Mouse (Mus musculus): ENCODE measurements around the gene Kremen1. TPM values are rescaled to one million over a fixed set of nuclear protein-coding genes. Genes with fewer than 3 reads are reported as not detected.

Gene Kremen1
- polyA plus RNA-seq, 1 experiment from 2014 or later, result 3.8 TPM

GRCm38 (mm10) chr11:5243812-5244748 lies 17.3 kb downstream of the Kremen1 start:
- ATAC-seq (ENCODE audit: low FRiP score, low TSS enrichment), result no peak
- peak overlapping the region; percentile 7; the same call in 1 of the 2 replicates for H3K4me2 ChIP-seq (ENCODE audit: low read length)
- peak; percentile 30 for DNase-seq
- no peak overlapping the region for H3K9ac ChIP-seq (replicated peaks; ENCODE audit: low read length)
- H3K9me3 ChIP-seq (ENCODE audit: control insufficient read depth, low read length), result no peaks in the 10 kb centered on the region
- no peak overlapping the region; the same call in 1 of the 2 replicates for H3K27ac ChIP-seq (replicated peaks; ENCODE audit: low read depth, low read length)
- H3K4me1 ChIP-seq (ENCODE audit: control insufficient read depth, insufficient read depth, low read length), result peaks cover 12% of the 10 kb centered on the region; the same call in 1 of the 2 replicates
- no peaks in the 10 kb centered on the region for H3K36me3 ChIP-seq (ENCODE audit: control insufficient read depth, insufficient read depth, low read length)
- no peak overlapping the region for H3K4me3 ChIP-seq (replicated peaks; ENCODE audit: low read depth, low read length)
- H3K27me3 ChIP-seq (ENCODE audit: control insufficient read depth, insufficient read depth, low read length), result no peaks in the 10 kb centered on the region
- 66% methylated on average over 24 of the region's 24 CpGs for WGBS

- Histone ChIP-seq H3K4me3 (replicated peaks; ENCODE audit: low read depth, low read length) (no peak overlapping the region), H3K9me3 (ENCODE audit: control insufficient read depth, low read length) (no peaks in the 10 kb centered on the region), H3K4me2 (ENCODE audit: low read length) (no peak overlapping the region), H3K4me1 (ENCODE audit: control insufficient read depth, insufficient read depth, low read length) (peaks cover 12% of the 10 kb centered on the region; the same call in 1 of the 2 replicates), H3K27me3 (ENCODE audit: control insufficient read depth, insufficient read depth, low read length) (no peaks in the 10 kb centered on the region), H3K36me3 (ENCODE audit: control insufficient read depth, insufficient read depth, low read length) (no peaks in the 10 kb centered on the region), H3K27ac (replicated peaks; ENCODE audit: low read depth, low read length) (no peak overlapping the region), H3K9ac (replicated peaks; ENCODE audit: low read length) (no peak overlapping the region)
- DNase-seq (no peak), ATAC-seq (ENCODE audit: low FRiP score, low TSS enrichment) (no peak)
- 93% methylated on average over 7 of the region's 7 CpGs for WGBS
Observed at GRCm38 (mm10) chr11:5243208-5243607, 18.1 kb downstream of the Kremen1 start.

- Histone ChIP-seq H3K9me3 (ENCODE audit: control insufficient read depth, low read length) (no peaks in the 10 kb centered on the region), H3K27me3 (ENCODE audit: control insufficient read depth, insufficient read depth, low read length) (no peaks in the 10 kb centered on the region), H3K36me3 (ENCODE audit: control insufficient read depth, insufficient read depth, low read length) (no peaks in the 10 kb centered on the region), H3K27ac (replicated peaks; ENCODE audit: low read depth, low read length) (no peak overlapping the region), H3K9ac (replicated peaks; ENCODE audit: low read length) (no peak overlapping the region), H3K4me3 (replicated peaks; ENCODE audit: low read depth, low read length) (no peak overlapping the region), H3K4me1 (ENCODE audit: control insufficient read depth, insufficient read depth, low read length) (peaks cover 12% of the 10 kb centered on the region; the same call in 1 of the 2 replicates), H3K4me2 (ENCODE audit: low read length) (no peak overlapping the region)
- DNase-seq (no peak), ATAC-seq (ENCODE audit: low FRiP score, low TSS enrichment) (no peak)
- WGBS, result 88% methylated on average over 8 of the region's 8 CpGs
Observed at GRCm38 (mm10) chr11:5242158-5242557, 19.2 kb downstream of the Kremen1 start.

- no peak overlapping the region for H3K4me2 ChIP-seq (ENCODE audit: low read length)
- H3K27ac ChIP-seq (replicated peaks; ENCODE audit: low read depth, low read length), result peak overlapping the region; percentile 50
- H3K4me3 ChIP-seq (replicated peaks; ENCODE audit: low read depth, low read length), result no peak overlapping the region
- no peaks in the 10 kb centered on the region for H3K36me3 ChIP-seq (ENCODE audit: control insufficient read depth, insufficient read depth, low read length)
- H3K9me3 ChIP-seq (ENCODE audit: control insufficient read depth, low read length), result no peaks in the 10 kb centered on the region
- H3K9ac ChIP-seq (replicated peaks; ENCODE audit: low read length), result no peak overlapping the region
- peak; percentile 57; the same call in 1 of the 2 replicates for ATAC-seq (ENCODE audit: low FRiP score, low TSS enrichment)
- no peaks in the 10 kb centered on the region for H3K27me3 ChIP-seq (ENCODE audit: control insufficient read depth, insufficient read depth, low read length)
- H3K4me1 ChIP-seq (ENCODE audit: control insufficient read depth, insufficient read depth, low read length), result peaks cover 12% of the 10 kb centered on the region; the same call in 1 of the 2 replicates
- peak; percentile 58 for DNase-seq
- WGBS, result 4% methylated on average over 10 of the region's 10 CpGs
Observed at GRCm38 (mm10) chr11:5239706-5240690, 21.4 kb downstream of the Kremen1 start.

- H3K4me1 ChIP-seq (ENCODE audit: control insufficient read depth, insufficient read depth, low read length), result no peaks in the 10 kb centered on the region
- H3K27ac ChIP-seq (replicated peaks; ENCODE audit: low read depth, low read length), result no peak overlapping the region
- no peaks in the 10 kb centered on the region for H3K36me3 ChIP-seq (ENCODE audit: control insufficient read depth, insufficient read depth, low read length)
- 37% methylated on average over 6 of the region's 6 CpGs for WGBS
- no peak overlapping the region for H3K4me3 ChIP-seq (replicated peaks; ENCODE audit: low read depth, low read length)
- ATAC-seq (ENCODE audit: low FRiP score, low TSS enrichment), result no peak
- no peaks in the 10 kb centered on the region for H3K9me3 ChIP-seq (ENCODE audit: control insufficient read depth, low read length)
- no peak for DNase-seq
- no peak overlapping the region for H3K9ac ChIP-seq (replicated peaks; ENCODE audit: low read length)
- no peaks in the 10 kb centered on the region for H3K27me3 ChIP-seq (ENCODE audit: control insufficient read depth, insufficient read depth, low read length)
- no peak overlapping the region for H3K4me2 ChIP-seq (ENCODE audit: low read length)
Observed at GRCm38 (mm10) chr11:5219910-5220447, 41.4 kb downstream of the Kremen1 start.

- Histone ChIP-seq H3K9me3 (ENCODE audit: control insufficient read depth, low read length) (no peaks in the 10 kb centered on the region), H3K4me3 (replicated peaks; ENCODE audit: low read depth, low read length) (no peak overlapping the region), H3K4me2 (ENCODE audit: low read length) (no peak overlapping the region), H3K9ac (replicated peaks; ENCODE audit: low read length) (no peak overlapping the region), H3K36me3 (ENCODE audit: control insufficient read depth, insufficient read depth, low read length) (no peaks in the 10 kb centered on the region), H3K4me1 (ENCODE audit: control insufficient read depth, insufficient read depth, low read length) (no peaks in the 10 kb centered on the region), H3K27ac (replicated peaks; ENCODE audit: low read depth, low read length) (no peak overlapping the region), H3K27me3 (ENCODE audit: control insufficient read depth, insufficient read depth, low read length) (no peaks in the 10 kb centered on the region)
- WGBS, result 95% methylated on average over 4 of the region's 4 CpGs
- ATAC-seq (ENCODE audit: low FRiP score, low TSS enrichment), result no peak
- no peak for DNase-seq
Observed at GRCm38 (mm10) chr11:5219371-5219770, 42.0 kb downstream of the Kremen1 start.

GRCm38 (mm10) chr11:5215401-5216187 lies 45.8 kb downstream of the Kremen1 start:
- no peaks in the 10 kb centered on the region for H3K9me3 ChIP-seq (ENCODE audit: control insufficient read depth, low read length)
- ATAC-seq (ENCODE audit: low FRiP score, low TSS enrichment) (no peak), DNase-seq (no peak)
- no peak overlapping the region for H3K4me2 ChIP-seq (ENCODE audit: low read length)
- no peak overlapping the region for H3K4me3 ChIP-seq (replicated peaks; ENCODE audit: low read depth, low read length)
- 92% methylated on average over 14 of the region's 14 CpGs for WGBS
- H3K36me3 ChIP-seq (ENCODE audit: control insufficient read depth, insufficient read depth, low read length), result no peaks in the 10 kb centered on the region
- H3K27ac ChIP-seq (replicated peaks; ENCODE audit: low read depth, low read length), result no peak overlapping the region
- no peaks in the 10 kb centered on the region for H3K4me1 ChIP-seq (ENCODE audit: control insufficient read depth, insufficient read depth, low read length)
- no peaks in the 10 kb centered on the region for H3K27me3 ChIP-seq (ENCODE audit: control insufficient read depth, insufficient read depth, low read length)
- H3K9ac ChIP-seq (replicated peaks; ENCODE audit: low read length), result no peak overlapping the region

Data from midbrain, embryonic 14.5 days (tissue).